Mouse (Mus musculus) limb, embryonic 13.5 days (tissue): ENCODE measurements at regions not wholly inside any gene's neighbourhood (a gene's known extent, or its start where the extent isn't known, plus 50 kb on each side); places are given as distances from the start of the nearest gene placed in this dataset.
A peak's percentile ranks its signal among the peaks of the same experiment; 100 is the strongest.

Experiments used
- ATAC-seq: fragments of 200-750 bp; cut with Nextera tagmentation; 2 replicates; pipeline ENCODE4 v1.8.0; 2017; ENCODE audit warnings: low read depth, moderate number of reproducible peaks, moderate TSS enrichment; ENCODE audit not compliant: low FRiP score
- H3K27ac ChIP-seq: fragments of 300-500 bp; sonication (generic); 2 replicates; pipeline ENCODE4 v1.5.1; 2015; ENCODE audit warnings: inconsistent platforms, mild to moderate bottlenecking, moderate library complexity
- H3K27me3 ChIP-seq: fragments of 300-500 bp; sonication (generic); 2 replicates; pipeline ENCODE4 v1.6.1; 2015; ENCODE audit warnings: mild to moderate bottlenecking, inconsistent platforms
- H3K36me3 ChIP-seq: fragments of 300-500 bp; sonication (generic); 2 replicates; pipeline ENCODE4 v1.6.1; 2015; ENCODE audit warnings: inconsistent platforms, mild to moderate bottlenecking, moderate library complexity
- H3K4me1 ChIP-seq: fragments of 300-500 bp; sonication (generic); 2 replicates; pipeline ENCODE4 v1.6.1; 2015; ENCODE audit warnings: inconsistent platforms
- H3K4me2 ChIP-seq: fragments of 300-500 bp; sonication (generic); replicated peaks from 2 replicates; pipeline ENCODE4 v1.6.1; 2015; ENCODE audit warnings: inconsistent platforms, mild to moderate bottlenecking, moderate library complexity
- H3K4me3 ChIP-seq: fragments of 300-500 bp; sonication (generic); 2 replicates; pipeline ENCODE4 v1.5.1; 2015; ENCODE audit warnings: moderate library complexity, mild to moderate bottlenecking, inconsistent platforms
- H3K9ac ChIP-seq: fragments of 300-500 bp; sonication (generic); 2 replicates; pipeline ENCODE4 v1.6.1; 2015; ENCODE audit warnings: mild to moderate bottlenecking, inconsistent platforms
- H3K9me3 ChIP-seq: fragments of 300-500 bp; sonication (generic); 2 replicates; pipeline ENCODE4 v1.6.1; 2016; ENCODE audit warnings: inconsistent platforms
- WGBS: fragments of 180-500 bp; shearing (Covaris S2); methylation state at CpG from one replicate; pipeline ENCODE4 v1.1.7; 2015; 5-methylcytosine and 5-hydroxymethylcytosine counted together

GRCm38 (mm10) chr13:80946034-80946433 lies 62.9 kb downstream of the Arrdc3 start:
- H3K4me2 ChIP-seq, result no peak overlapping the region
- no peak overlapping the region for H3K9ac ChIP-seq
- no peaks in the 10 kb centered on the region for H3K9me3 ChIP-seq
- 0 out of 2 replicates have a peak, but pooled peaks cover under 1% of the 10 kb centered on the region for H3K4me1 ChIP-seq
- no peak for ATAC-seq
- no peaks in the 10 kb centered on the region for H3K36me3 ChIP-seq
- H3K4me3 ChIP-seq, result no peak overlapping the region
- no peak overlapping the region for H3K27ac ChIP-seq
- no peaks in the 10 kb centered on the region for H3K27me3 ChIP-seq

- Histone ChIP-seq H3K36me3 (no peaks in the 10 kb centered on the region), H3K27ac (no peak overlapping the region), H3K9ac (no peak overlapping the region), H3K4me3 (no peak overlapping the region), H3K4me2 (no peak overlapping the region), H3K27me3 (no peaks in the 10 kb centered on the region), H3K9me3 (no peaks in the 10 kb centered on the region), H3K4me1 (no peaks in the 10 kb centered on the region)
- 87% methylated on average over 6 of the region's 6 CpGs for WGBS
- no peak for ATAC-seq
Observed at GRCm38 (mm10) chr13:80947705-80948104, 64.5 kb downstream of the Arrdc3 start.

GRCm38 (mm10) chr13:80949133-80949697 lies 66.0 kb downstream of the Arrdc3 start:
- no peak for ATAC-seq
- Histone ChIP-seq H3K4me2 (no peak overlapping the region), H3K27me3 (no peaks in the 10 kb centered on the region), H3K9me3 (no peaks in the 10 kb centered on the region), H3K4me3 (no peak overlapping the region), H3K36me3 (no peaks in the 10 kb centered on the region), H3K4me1 (no peaks in the 10 kb centered on the region), H3K9ac (no peak overlapping the region), H3K27ac (no peak overlapping the region)
- WGBS, result 56% methylated on average over 6 of the region's 6 CpGs

DNA sequence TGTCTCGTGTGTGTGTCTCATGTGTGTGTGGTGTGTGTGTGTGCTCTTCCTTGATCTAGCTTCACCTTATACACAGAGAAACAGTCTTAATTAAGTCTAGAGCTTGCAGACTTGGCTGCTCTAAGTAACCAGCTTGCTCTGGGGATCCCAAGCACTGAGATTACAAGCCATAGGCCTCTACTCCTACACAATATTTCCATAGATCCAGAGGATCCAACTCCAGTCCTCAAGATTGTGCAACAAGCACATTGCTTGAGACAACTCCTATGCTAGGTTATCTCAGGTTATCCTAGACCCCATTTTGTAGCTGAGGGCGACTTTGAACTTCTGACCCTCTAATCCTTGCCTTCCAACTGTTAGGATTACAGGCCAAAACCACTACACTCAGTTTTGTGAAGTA lies 67.1 kb downstream of the Arrdc3 start:
- 73% methylated on average over 2 of the region's 2 CpGs for WGBS
- H3K9ac ChIP-seq, result no peak overlapping the region
- no peaks in the 10 kb centered on the region for H3K4me1 ChIP-seq
- no peaks in the 10 kb centered on the region for H3K9me3 ChIP-seq
- no peak overlapping the region for H3K4me2 ChIP-seq
- H3K27ac ChIP-seq, result no peak overlapping the region
- no peak overlapping the region for H3K4me3 ChIP-seq
- no peak for ATAC-seq
- no peaks in the 10 kb centered on the region for H3K27me3 ChIP-seq
- no peaks in the 10 kb centered on the region for H3K36me3 ChIP-seq

DNA sequence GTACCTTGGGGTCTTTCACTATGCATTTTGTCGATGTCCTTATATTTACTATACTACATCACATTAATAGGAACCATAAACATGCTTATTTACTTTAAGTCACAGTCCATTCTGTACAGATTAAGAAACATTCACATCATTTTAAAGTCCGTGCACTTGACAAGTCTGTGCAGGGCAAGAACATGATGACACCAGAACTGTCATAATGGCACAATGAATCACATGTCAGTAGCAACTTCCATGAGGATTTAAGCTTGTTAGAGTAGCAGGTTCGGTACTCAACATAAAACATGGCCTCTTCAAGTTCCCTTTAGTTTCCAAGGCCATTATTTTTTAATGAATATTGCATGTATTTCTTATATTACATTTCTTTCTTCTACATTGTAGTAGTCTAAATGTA lies 67.6 kb downstream of the Arrdc3 start:
- Histone ChIP-seq H3K9me3 (no peaks in the 10 kb centered on the region), H3K4me2 (no peak overlapping the region), H3K9ac (no peak overlapping the region), H3K27ac (no peak overlapping the region), H3K36me3 (no peaks in the 10 kb centered on the region), H3K27me3 (no peaks in the 10 kb centered on the region), H3K4me3 (no peak overlapping the region), H3K4me1 (no peaks in the 10 kb centered on the region)
- no peak for ATAC-seq
- 82% methylated on average over 3 of the region's 3 CpGs for WGBS

GRCm38 (mm10) chr13:80951327-80951726 lies 68.1 kb downstream of the Arrdc3 start:
- Histone ChIP-seq H3K9ac (no peak overlapping the region), H3K9me3 (no peaks in the 10 kb centered on the region), H3K36me3 (no peaks in the 10 kb centered on the region), H3K27me3 (no peaks in the 10 kb centered on the region), H3K27ac (no peak overlapping the region), H3K4me3 (no peak overlapping the region), H3K4me1 (no peaks in the 10 kb centered on the region), H3K4me2 (no peak overlapping the region)
- WGBS, result 83% methylated on average over 3 of the region's 3 CpGs
- ATAC-seq, result no peak

- no peaks in the 10 kb centered on the region for H3K4me1 ChIP-seq
- H3K4me3 ChIP-seq, result no peak overlapping the region
- H3K9ac ChIP-seq, result no peak overlapping the region
- 80% methylated on average over 4 of the region's 4 CpGs for WGBS
- no peaks in the 10 kb centered on the region for H3K9me3 ChIP-seq
- H3K4me2 ChIP-seq, result no peak overlapping the region
- ATAC-seq, result no peak
- H3K36me3 ChIP-seq, result no peaks in the 10 kb centered on the region
- no peaks in the 10 kb centered on the region for H3K27me3 ChIP-seq
- no peak overlapping the region for H3K27ac ChIP-seq
Observed at GRCm38 (mm10) chr13:80952851-80953250, 69.7 kb downstream of the Arrdc3 start.

DNA sequence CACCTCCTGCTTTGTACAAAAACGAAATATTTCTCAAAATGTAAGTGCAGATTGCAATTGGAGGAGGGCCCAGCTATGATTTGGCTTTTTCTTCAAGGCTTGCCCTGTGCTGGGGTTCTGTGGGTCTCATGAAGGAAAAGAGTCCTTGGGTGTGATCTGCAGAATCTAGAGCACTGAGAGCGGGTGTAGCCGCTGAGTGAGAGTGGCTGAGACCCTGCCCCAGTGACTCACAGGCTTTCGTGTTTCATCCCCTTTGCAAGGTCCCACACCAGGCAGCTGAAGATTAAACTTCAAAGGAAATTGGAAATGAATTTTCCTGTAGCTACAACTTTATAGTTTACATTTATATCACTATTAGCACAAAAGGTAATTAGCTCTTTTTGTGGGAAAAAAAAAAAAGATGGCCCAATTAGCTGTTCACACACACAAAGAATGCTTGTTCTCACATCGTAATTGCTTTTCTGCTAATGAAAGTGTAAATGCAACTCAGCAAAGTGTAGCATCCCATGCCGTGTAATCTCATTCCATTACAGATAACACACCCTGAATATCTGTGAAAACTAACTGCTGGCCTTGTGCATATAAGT lies 71.0 kb downstream of the Arrdc3 start:
- Histone ChIP-seq H3K36me3 (no peaks in the 10 kb centered on the region), H3K4me2 (no peak overlapping the region), H3K9ac (no peak overlapping the region), H3K4me1 (no peaks in the 10 kb centered on the region), H3K9me3 (no peaks in the 10 kb centered on the region), H3K27me3 (no peaks in the 10 kb centered on the region), H3K4me3 (no peak overlapping the region), H3K27ac (no peak overlapping the region)
- no peak for ATAC-seq
- 33% methylated on average over 6 of the region's 6 CpGs for WGBS

DNA sequence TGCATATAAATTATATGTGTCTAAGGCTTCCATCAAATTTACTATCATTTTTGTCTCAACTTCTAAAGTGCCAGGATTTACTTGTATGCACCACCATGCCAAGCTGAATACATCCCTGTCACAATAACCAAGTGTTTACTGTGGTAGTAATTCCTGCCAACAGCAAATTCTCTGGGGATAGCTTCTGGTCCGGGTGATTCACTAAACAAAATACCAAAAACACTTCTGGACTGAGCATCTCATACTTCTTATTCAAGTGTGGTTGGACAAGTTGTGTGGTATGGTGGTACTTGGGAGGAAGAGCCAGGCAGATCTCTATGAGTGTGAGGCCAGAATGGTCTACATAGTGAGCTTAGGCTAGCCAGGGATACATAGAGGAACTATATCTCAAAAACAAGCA lies 73.8 kb downstream of the Arrdc3 start:
- no peak overlapping the region for H3K27ac ChIP-seq
- no peak overlapping the region for H3K9ac ChIP-seq
- no peaks in the 10 kb centered on the region for H3K9me3 ChIP-seq
- ATAC-seq, result no peak
- H3K4me2 ChIP-seq, result no peak overlapping the region
- H3K4me3 ChIP-seq, result no peak overlapping the region
- no peaks in the 10 kb centered on the region for H3K4me1 ChIP-seq
- H3K36me3 ChIP-seq, result no peaks in the 10 kb centered on the region
- no peaks in the 10 kb centered on the region for H3K27me3 ChIP-seq
- 86% methylated on average over 1 of the region's 1 CpGs for WGBS

DNA sequence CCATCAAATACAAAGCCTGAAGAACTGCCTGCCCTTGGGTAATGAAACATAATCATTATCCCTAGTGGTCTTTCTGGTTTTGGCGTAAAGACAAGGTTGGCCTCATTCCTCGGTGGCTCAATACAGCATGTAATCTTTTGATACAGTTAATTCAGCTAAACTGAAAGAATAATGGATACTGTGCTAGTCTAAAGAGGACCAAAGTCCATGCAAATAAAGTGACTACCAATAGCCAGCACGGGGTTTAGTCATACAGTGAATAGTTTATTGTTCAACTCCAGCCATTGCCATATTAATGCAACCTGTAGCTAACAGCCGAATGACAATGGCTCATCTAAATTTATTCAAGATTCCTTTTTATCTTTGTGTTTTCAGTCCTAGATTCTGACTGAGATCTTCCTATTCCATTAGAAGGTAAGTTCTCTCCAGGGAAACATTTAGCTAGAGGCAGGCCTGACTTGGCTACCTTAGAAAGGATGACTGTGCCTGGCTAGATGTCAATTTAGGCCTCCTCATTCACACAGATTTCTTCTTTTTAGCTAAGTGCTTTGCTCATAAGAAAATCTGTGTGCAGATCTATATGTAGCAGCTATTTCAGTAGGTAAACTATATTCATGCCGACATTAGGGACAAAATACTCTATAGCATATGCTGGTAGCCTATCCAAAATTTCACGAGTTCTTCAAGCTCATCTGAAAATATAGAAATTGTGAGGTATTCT lies 74.4 kb downstream of the Arrdc3 start:
- Histone ChIP-seq H3K4me1 (no peaks in the 10 kb centered on the region), H3K27ac (no peak overlapping the region), H3K27me3 (no peaks in the 10 kb centered on the region), H3K9me3 (no peaks in the 10 kb centered on the region), H3K9ac (no peak overlapping the region), H3K36me3 (no peaks in the 10 kb centered on the region), H3K4me2 (no peak overlapping the region), H3K4me3 (no peak overlapping the region)
- no peak for ATAC-seq
- 89% methylated on average over 6 of the region's 6 CpGs for WGBS

DNA sequence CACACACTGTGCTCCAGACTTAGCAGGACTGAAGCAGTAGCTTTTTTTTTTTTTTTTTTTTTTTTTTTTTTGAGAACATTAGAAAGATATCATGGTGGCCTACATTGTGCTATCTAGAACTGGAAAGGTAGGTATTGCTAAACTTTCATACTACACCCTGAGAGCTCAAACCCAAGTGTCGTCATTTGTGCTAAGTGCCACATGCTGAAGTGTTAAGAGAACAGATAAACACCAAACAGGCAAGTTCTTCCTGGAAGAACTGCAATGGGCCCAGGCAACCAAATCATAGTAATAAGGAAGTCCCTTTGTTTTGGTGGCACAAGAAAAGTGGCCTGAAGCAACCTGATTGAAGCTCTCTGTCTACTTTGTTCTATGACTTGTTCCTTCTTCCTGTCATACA lies 76.6 kb downstream of the Arrdc3 start:
- H3K36me3 ChIP-seq, result no peaks in the 10 kb centered on the region
- H3K4me3 ChIP-seq, result no peak overlapping the region
- H3K9ac ChIP-seq, result no peak overlapping the region
- H3K4me2 ChIP-seq, result no peak overlapping the region
- H3K27me3 ChIP-seq, result no peaks in the 10 kb centered on the region
- 57% methylated on average over 1 of the region's 1 CpGs for WGBS
- no peak overlapping the region for H3K27ac ChIP-seq
- H3K4me1 ChIP-seq, result peaks cover 10% of the 10 kb centered on the region
- H3K9me3 ChIP-seq, result no peaks in the 10 kb centered on the region
- ATAC-seq, result no peak

GRCm38 (mm10) chr13:80961985-80962617 lies 78.9 kb downstream of the Arrdc3 start:
- Histone ChIP-seq H3K27ac (no peak overlapping the region), H3K4me2 (peak overlapping the region; percentile 80), H3K36me3 (no peaks in the 10 kb centered on the region), H3K4me1 (peaks cover 10% of the 10 kb centered on the region), H3K9me3 (no peaks in the 10 kb centered on the region), H3K4me3 (peak overlapping the region; percentile 52), H3K27me3 (no peaks in the 10 kb centered on the region), H3K9ac (no peak overlapping the region)
- WGBS, result 55% methylated on average over 7 of the region's 7 CpGs
- no peak for ATAC-seq
